Mouse (Mus musculus) heart, embryonic 13.5 days (tissue): ENCODE data around the gene Hgd. TPM values are rescaled to one million over a fixed set of nuclear protein-coding genes. Genes with fewer than 3 reads are reported as not detected.
"Not testable (repeated sequence)": the region's sequence is repeated elsewhere in the genome, so short reads cannot be mapped to it uniquely, and the experiment has no call there.

Experiments used
- ATAC-seq: fragments of 200-750 bp; cut with Nextera tagmentation; 2 replicates; pipeline ENCODE4 v1.8.0; 2017; ENCODE audit warnings: moderate TSS enrichment; ENCODE audit not compliant: insufficient number of reproducible peaks, low FRiP score, low TSS enrichment; ENCODE audit errors: extremely low read depth
- H3K27ac ChIP-seq: fragments of 300-500 bp; sonication (generic); replicated peaks from 2 replicates; pipeline ENCODE4 v1.5.1; 2015; ENCODE audit warnings: moderate library complexity, mild to moderate bottlenecking, inconsistent platforms
- H3K27me3 ChIP-seq: fragments of 300-500 bp; sonication (generic); replicated peaks from 2 replicates; pipeline ENCODE4 v1.6.1; 2015; ENCODE audit warnings: mild to moderate bottlenecking, inconsistent platforms
- H3K36me3 ChIP-seq: fragments of 300-500 bp; sonication (generic); 2 replicates; pipeline ENCODE4 v1.6.1; 2015; ENCODE audit warnings: mild to moderate bottlenecking, inconsistent platforms
- H3K4me1 ChIP-seq: fragments of 300-500 bp; sonication (generic); 2 replicates; pipeline ENCODE4 v1.6.1; 2015; ENCODE audit warnings: inconsistent platforms
- H3K4me2 ChIP-seq: fragments of 300-500 bp; sonication (generic); 2 replicates; pipeline ENCODE4 v1.6.1; 2015; ENCODE audit warnings: inconsistent platforms, mild to moderate bottlenecking, moderate library complexity
- H3K4me3 ChIP-seq: fragments of 300-500 bp; sonication (generic); 2 replicates; pipeline ENCODE4 v1.5.1; 2015; ENCODE audit warnings: moderate library complexity, mild to moderate bottlenecking, inconsistent platforms
- H3K9ac ChIP-seq: fragments of 300-500 bp; sonication (generic); 2 replicates; pipeline ENCODE4 v1.6.1; 2015; ENCODE audit warnings: inconsistent platforms, mild to moderate bottlenecking, moderate library complexity
- H3K9me3 ChIP-seq: fragments of 300-500 bp; sonication (generic); 2 replicates; pipeline ENCODE4 v1.6.1; 2016; ENCODE audit warnings: inconsistent platforms
- WGBS: fragments of 180-500 bp; shearing (Covaris S2); methylation state at CpG from one replicate; pipeline ENCODE4 v1.1.7; 2015; ENCODE audit warnings: mixed read lengths; 5-methylcytosine and 5-hydroxymethylcytosine counted together
- polyA plus RNA-seq: library from polyadenylated mRNA; unstranded; fragments of >200 nt; fragmentation: Nextera tagmentation; extraction: Ambion mirVana; gene quantifications from 2 replicates; pipeline ENCODE4 v1.2.1, GENCODE M21; 2015

Gene Hgd
- polyA plus RNA-seq, 1 experiment from 2014 or later = 0.16 TPM

DNA sequence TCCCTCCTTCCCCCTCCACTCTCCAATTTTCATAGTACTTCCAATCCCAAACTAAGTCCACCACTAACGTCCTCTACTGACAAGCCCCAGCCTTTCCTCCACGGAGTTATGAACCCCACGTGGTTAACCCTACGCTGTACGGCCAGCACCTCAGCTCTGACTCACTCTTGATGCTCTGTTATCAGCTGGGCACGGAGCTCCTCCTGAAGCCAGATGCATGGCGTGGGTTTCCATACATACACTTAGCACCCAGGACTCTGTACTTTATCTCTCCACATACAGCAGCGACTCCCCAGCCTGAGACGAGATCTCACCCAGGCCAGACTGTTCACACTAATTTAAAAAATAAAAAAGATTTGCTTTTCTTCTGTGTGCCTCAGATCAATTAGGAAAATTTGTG is 54.6 kb downstream of the Hgd start:
- no peak overlapping the region for H3K27ac ChIP-seq
- no peaks in the 10 kb centered on the region for H3K9me3 ChIP-seq
- H3K9ac ChIP-seq = no peak overlapping the region
- 41% methylated on average over 9 of the region's 9 CpGs for WGBS
- peak overlapping the region; percentile 51 for H3K4me2 ChIP-seq
- no peaks in the 10 kb centered on the region for H3K36me3 ChIP-seq
- H3K4me1 ChIP-seq = no peaks in the 10 kb centered on the region
- peak overlapping the region; percentile 12; the same call in 1 of the 2 replicates for H3K4me3 ChIP-seq
- ATAC-seq = no peak
- H3K27me3 ChIP-seq = no peaks in the 10 kb centered on the region

GRCm38 (mm10) chr16:37635095-37635494 is 55.1 kb downstream of the Hgd start:
- no peaks in the 10 kb centered on the region for H3K27me3 ChIP-seq
- H3K4me2 ChIP-seq = no peak overlapping the region
- ATAC-seq = no peak
- no peaks in the 10 kb centered on the region for H3K9me3 ChIP-seq
- WGBS = 75% methylated on average over 1 of the region's 1 CpGs
- H3K4me1 ChIP-seq = no peaks in the 10 kb centered on the region
- no peaks in the 10 kb centered on the region for H3K36me3 ChIP-seq
- no peak overlapping the region for H3K27ac ChIP-seq
- H3K9ac ChIP-seq = no peak overlapping the region
- no peak overlapping the region for H3K4me3 ChIP-seq

- Histone ChIP-seq H3K36me3 (no peaks in the 10 kb centered on the region), H3K4me1 (no peaks in the 10 kb centered on the region), H3K27ac (no peak overlapping the region), H3K9me3 (no peaks in the 10 kb centered on the region), H3K4me2 (no peak overlapping the region), H3K9ac (no peak overlapping the region), H3K27me3 (no peaks in the 10 kb centered on the region), H3K4me3 (no peak overlapping the region)
- ATAC-seq = no peak
- 44% methylated on average over 6 of the region's 6 CpGs for WGBS
Measured at GRCm38 (mm10) chr16:37636107-37636506, 56.2 kb downstream of the Hgd start.

- H3K36me3 ChIP-seq = no peaks in the 10 kb centered on the region
- no peak for ATAC-seq
- H3K4me2 ChIP-seq = no peak overlapping the region
- no peaks in the 10 kb centered on the region for H3K27me3 ChIP-seq
- H3K9me3 ChIP-seq = no peaks in the 10 kb centered on the region
- H3K27ac ChIP-seq = no peak overlapping the region
- no peak overlapping the region for H3K9ac ChIP-seq
- no peak overlapping the region for H3K4me3 ChIP-seq
- H3K4me1 ChIP-seq = no peaks in the 10 kb centered on the region
Measured at GRCm38 (mm10) chr16:37637802-37638201, 57.8 kb downstream of the Hgd start.

DNA sequence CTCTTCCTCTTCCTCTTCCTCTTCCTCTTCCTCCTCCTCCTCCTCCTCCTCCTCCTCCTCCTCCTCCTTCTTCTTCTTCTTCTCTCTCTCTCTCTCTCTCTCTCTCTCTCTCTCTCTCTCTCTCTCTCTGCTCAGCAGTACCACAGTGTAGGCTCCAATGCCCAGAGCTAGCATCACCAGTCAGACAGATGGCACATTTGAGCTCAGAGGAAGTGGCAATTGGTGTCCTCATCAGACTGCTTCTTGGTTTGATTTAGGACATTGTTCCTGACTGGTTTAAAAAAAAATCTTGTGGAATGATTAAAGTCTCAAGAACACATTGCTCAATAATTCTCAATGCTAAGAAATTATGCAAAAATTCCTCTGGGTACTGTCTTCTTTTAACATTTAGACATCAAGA is 60.6 kb downstream of the Hgd start:
- H3K36me3 ChIP-seq = peaks cover 12% of the 10 kb centered on the region
- not testable (repeated sequence) for H3K9me3 ChIP-seq, H3K4me3 ChIP-seq, H3K27ac ChIP-seq, H3K27me3 ChIP-seq, H3K4me1 ChIP-seq, H3K9ac ChIP-seq, H3K4me2 ChIP-seq, ATAC-seq

GRCm38 (mm10) chr16:37644486-37644885 is 64.5 kb downstream of the Hgd start:
- H3K4me1 ChIP-seq = no peaks in the 10 kb centered on the region
- H3K27me3 ChIP-seq = no peaks in the 10 kb centered on the region
- no peak overlapping the region for H3K4me3 ChIP-seq
- H3K27ac ChIP-seq = no peak overlapping the region
- H3K36me3 ChIP-seq = peaks cover 45% of the 10 kb centered on the region
- no peak for ATAC-seq
- H3K9ac ChIP-seq = no peak overlapping the region
- 80% methylated on average over 5 of the region's 5 CpGs for WGBS
- no peaks in the 10 kb centered on the region for H3K9me3 ChIP-seq
- no peak overlapping the region for H3K4me2 ChIP-seq

DNA sequence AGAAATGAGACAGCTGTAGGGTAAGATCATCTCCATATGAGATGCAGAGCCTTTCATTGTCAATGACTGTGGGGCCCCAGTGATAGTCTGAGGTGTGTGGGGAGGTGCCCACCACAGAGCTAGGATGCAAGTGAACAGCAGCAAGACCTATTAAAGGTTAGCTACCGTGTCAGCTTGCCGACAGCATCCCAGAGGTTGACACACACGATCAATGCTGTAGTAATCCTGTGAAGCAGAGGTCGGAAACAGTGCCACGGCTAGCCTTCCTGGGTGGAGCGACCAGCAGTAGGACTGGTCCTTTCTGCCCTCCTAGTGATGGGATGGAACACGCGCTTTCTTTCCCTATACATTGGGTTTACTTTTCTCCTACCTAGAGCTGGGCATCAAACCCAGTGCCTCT is 65.3 kb downstream of the Hgd start:
- no peak overlapping the region for H3K4me2 ChIP-seq
- H3K4me3 ChIP-seq = no peak overlapping the region
- H3K36me3 ChIP-seq = peaks cover 45% of the 10 kb centered on the region
- no peak overlapping the region for H3K27ac ChIP-seq
- H3K27me3 ChIP-seq = no peaks in the 10 kb centered on the region
- no peak for ATAC-seq
- no peaks in the 10 kb centered on the region; the same call in 1 of the 2 replicates for H3K4me1 ChIP-seq
- H3K9ac ChIP-seq = no peak overlapping the region
- no peaks in the 10 kb centered on the region for H3K9me3 ChIP-seq
- 86% methylated on average over 8 of the region's 8 CpGs for WGBS

DNA sequence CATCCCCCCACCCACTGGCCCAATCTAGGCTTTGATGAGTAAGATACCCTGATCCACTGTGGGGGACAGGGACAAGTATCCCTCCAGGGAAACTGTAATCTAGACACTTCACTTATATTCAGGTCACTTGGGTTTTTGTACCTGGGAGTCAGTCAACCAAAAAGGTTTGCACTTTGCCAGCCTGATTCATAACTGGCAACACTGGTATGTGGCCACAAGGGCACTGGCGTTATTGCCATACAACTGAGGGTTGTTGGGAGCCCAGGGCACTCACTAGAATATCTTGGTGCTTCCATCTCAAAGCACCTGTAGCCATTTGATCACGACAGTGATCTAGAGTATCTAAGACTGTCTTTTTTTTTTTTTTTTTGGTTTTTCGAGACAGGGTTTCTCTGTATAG is 65.8 kb downstream of the Hgd start:
- Histone ChIP-seq H3K4me3 (no peak overlapping the region), H3K27me3 (no peaks in the 10 kb centered on the region), H3K4me2 (no peak overlapping the region), H3K27ac (no peak overlapping the region), H3K9ac (no peak overlapping the region), H3K4me1 (no peaks in the 10 kb centered on the region; the same call in 1 of the 2 replicates), H3K36me3 (peaks cover 50% of the 10 kb centered on the region), H3K9me3 (no peaks in the 10 kb centered on the region)
- no peak for ATAC-seq
- 82% methylated on average over 3 of the region's 3 CpGs for WGBS

DNA sequence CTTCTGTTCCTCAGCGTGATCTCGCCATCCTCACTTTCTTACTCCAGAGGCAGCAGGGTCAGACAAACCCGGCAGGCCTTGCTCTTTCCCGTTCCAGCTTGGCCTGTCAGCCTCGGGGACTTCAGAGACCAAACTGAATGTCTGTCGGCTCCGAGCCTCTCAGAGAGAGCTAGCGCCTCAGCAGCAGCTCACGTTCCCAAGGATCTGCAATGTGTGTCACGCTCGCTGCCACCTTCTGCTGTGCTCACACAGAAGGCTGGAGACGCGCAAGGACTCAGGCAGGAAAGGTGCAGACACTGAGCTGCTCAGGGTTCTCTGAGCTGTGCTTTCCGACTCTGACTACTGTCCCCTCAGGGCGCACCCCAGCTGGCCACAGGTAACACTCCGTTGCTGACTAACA is 67.1 kb downstream of the Hgd start:
- peaks cover 10% of the 10 kb centered on the region for H3K4me1 ChIP-seq

DNA sequence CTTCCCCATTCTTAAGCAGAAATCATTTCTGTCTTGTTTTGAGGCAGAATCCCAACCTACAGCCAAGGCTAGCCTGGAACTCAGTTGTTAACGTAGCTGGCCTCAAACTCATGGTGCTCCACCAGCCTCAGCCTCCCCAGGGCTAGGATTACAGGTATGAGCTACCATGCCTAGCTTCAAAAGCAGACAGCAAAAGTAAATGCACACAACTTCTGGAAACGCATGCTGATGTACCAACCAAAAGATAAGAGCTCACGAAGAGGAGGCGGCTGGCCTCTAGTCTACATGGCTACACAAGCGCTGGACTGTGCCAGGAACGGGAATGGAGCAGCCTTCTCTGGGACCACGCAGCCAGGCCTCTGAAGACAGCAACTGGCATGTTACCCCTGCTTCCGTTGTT is 68.0 kb downstream of the Hgd start:
- ATAC-seq = no peak
- H3K4me3 ChIP-seq = no peak overlapping the region
- no peaks in the 10 kb centered on the region for H3K27me3 ChIP-seq
- peaks cover 61% of the 10 kb centered on the region for H3K36me3 ChIP-seq
- H3K9ac ChIP-seq = no peak overlapping the region
- H3K4me1 ChIP-seq = peaks cover 18% of the 10 kb centered on the region
- no peaks in the 10 kb centered on the region for H3K9me3 ChIP-seq
- WGBS = 80% methylated on average over 8 of the region's 8 CpGs
- no peak overlapping the region for H3K4me2 ChIP-seq
- no peak overlapping the region for H3K27ac ChIP-seq

More for the DNA sequence above, 67.1 kb downstream of the Hgd start:
- WGBS = 88% methylated on average over 16 of the region's 16 CpGs
- Histone ChIP-seq H3K9me3 (no peaks in the 10 kb centered on the region), H3K4me3 (no peak overlapping the region), H3K9ac (no peak overlapping the region), H3K27ac (no peak overlapping the region), H3K36me3 (peaks cover 58% of the 10 kb centered on the region), H3K4me2 (no peak overlapping the region), H3K27me3 (no peaks in the 10 kb centered on the region)
- ATAC-seq = no peak

GRCm38 (mm10) chr16:37649068-37649467 is 69.1 kb downstream of the Hgd start:
- H3K4me3 ChIP-seq = no peak overlapping the region
- ATAC-seq = no peak
- H3K4me1 ChIP-seq = peaks cover 24% of the 10 kb centered on the region
- WGBS = 83% methylated on average over 5 of the region's 5 CpGs
- peaks cover 61% of the 10 kb centered on the region for H3K36me3 ChIP-seq
- H3K27me3 ChIP-seq = no peaks in the 10 kb centered on the region
- H3K9ac ChIP-seq = no peak overlapping the region
- no peak overlapping the region for H3K27ac ChIP-seq
- H3K4me2 ChIP-seq = no peak overlapping the region
- no peaks in the 10 kb centered on the region for H3K9me3 ChIP-seq

GRCm38 (mm10) chr16:37651467-37651866 is 71.5 kb downstream of the Hgd start:
- peaks cover 34% of the 10 kb centered on the region for H3K4me1 ChIP-seq
- H3K9me3 ChIP-seq = no peaks in the 10 kb centered on the region
- H3K4me2 ChIP-seq = 0 out of 2 replicates have a peak overlapping the region, but pooled peaks have one; percentile 9
- no peak for ATAC-seq
- 0 out of 2 replicates have a peak overlapping the region, but pooled peaks have one; percentile 30 for H3K27ac ChIP-seq
- H3K36me3 ChIP-seq = peaks cover 40% of the 10 kb centered on the region
- 61% methylated on average over 5 of the region's 5 CpGs for WGBS
- H3K27me3 ChIP-seq = no peaks in the 10 kb centered on the region
- H3K9ac ChIP-seq = no peak overlapping the region
- H3K4me3 ChIP-seq = no peak overlapping the region
